Mouse (Mus musculus) heart, adult 11 months (tissue): Measurements from ENCODE around the gene Ano10.

Source experiments
- DNase-seq: peaks from one replicate; pipeline ENCODE4 v3.0.0; 2022

The Ano10 gene

GRCm38 (mm10) chr9:122288416-122288815, 5.8 kb downstream of the Ano10 start:
- DNase-seq, result peak; percentile 35

DNA sequence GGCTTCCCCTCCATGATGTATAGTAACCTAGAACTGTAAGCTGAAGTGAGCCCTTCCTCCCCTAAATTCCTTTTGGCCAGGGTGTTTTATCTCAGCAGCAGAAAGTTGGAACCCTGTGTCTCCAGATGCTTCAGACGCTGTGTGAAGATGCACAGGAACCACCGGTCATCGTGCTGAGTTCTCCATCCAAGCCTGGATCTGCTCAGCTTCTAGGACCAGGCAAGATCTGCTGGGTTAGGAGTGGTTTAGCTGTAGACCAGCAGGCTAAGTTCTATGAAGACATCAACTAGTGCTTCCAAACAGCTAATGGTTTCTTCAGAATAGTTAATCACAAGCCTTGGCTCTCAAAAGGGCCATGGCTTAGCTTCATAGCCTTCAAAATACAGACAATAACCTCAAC, 6.7 kb downstream of the Ano10 start:
- DNase-seq, result peak; percentile 55

DNA sequence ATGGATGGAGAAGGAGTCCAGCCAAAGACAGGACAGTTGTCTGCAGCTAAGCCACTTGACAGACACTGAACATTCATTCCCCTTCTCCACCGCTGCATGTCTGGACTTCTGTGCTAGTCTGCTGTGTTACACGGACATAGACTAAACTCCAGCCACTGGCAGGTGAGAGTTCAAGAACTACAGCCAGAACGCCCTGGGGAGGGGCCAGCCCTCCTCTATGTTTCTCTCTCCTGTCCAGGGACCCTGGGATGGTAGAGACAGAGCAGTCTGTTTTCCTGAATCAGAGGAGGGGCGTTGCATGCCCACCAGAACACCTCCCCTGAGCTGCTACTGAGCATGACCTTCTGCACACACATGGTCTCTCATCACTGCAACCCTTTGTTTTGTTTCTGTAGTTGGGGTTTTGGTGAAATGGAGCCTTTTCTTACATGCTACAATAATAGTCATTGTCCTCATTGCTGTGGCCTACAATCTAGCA, 8.4 kb downstream of the Ano10 start:
- DNase-seq, result peak; percentile 81

DNA sequence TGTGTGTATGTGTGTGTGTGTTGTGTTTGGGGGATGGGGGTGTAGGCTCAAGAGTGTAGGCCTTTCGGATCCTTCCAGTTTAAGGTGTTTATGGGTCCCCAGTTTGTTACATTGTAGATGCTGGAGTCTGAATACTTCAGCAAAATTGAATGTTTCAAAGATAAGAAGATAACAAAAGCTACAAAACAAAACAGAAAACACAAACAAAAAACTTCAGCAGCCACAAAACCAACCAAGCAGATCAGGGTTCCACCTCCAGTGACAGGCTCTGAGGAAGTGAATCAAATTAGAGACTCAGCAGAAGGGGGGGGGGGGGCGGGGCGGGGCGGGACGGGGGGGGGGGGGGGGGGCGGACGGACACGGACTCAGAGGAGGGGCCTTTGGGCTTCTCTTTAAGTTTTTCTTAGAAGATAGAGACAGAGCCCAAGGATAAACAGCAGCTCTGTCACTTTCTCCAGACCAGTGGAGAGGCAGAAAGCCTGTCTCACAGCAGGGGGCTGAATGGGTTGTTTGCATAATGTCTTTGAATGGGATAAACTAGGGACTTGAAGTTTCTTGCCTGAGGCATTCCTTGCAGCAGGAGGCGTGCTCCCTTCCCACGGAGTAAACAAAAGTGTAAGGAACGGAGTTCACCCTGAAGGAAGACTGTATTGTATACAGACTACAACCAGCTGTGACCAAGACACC, 8.9 kb downstream of the Ano10 start:
- peak; percentile 81 for DNase-seq

GRCm38 (mm10) chr9:122284696-122285095, 9.5 kb downstream of the Ano10 start:
- no peak for DNase-seq

- DNase-seq, result peak; percentile 41
Observed at GRCm38 (mm10) chr9:122281004-122281403, 13.2 kb downstream of the Ano10 start.

GRCm38 (mm10) chr9:122276665-122277064, 17.6 kb downstream of the Ano10 start:
- DNase-seq, result no peak

GRCm38 (mm10) chr9:122276134-122276533, 18.1 kb downstream of the Ano10 start:
- DNase-seq, result peak; percentile 49

GRCm38 (mm10) chr9:122274346-122274745, 19.9 kb downstream of the Ano10 start:
- peak; percentile 6 for DNase-seq

GRCm38 (mm10) chr9:122273879-122274278, 20.3 kb downstream of the Ano10 start:
- DNase-seq, result peak; percentile 53

- DNase-seq, result no peak
Observed at GRCm38 (mm10) chr9:122271866-122272265, 22.4 kb downstream of the Ano10 start.

- no peak for DNase-seq
Observed at GRCm38 (mm10) chr9:122271318-122271717, 22.9 kb downstream of the Ano10 start.

DNA sequence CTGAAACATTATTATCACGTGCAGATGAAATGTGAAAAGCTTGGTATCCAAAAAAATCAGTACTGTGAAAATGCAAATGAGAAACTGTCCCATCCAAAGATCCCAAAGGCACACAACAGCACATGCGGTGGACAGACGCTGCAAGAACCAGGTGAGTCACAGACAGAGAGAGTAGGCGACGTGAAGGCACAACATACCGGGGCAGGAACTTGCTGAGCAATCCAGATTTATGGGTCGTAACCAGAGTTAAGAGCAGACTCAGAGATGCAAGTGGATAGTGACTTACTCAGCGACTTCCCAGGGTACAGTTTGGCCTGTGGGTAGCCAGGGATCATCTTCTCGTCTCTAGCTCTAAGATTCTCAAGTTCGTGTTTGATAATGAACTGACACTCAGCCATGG, 23.3 kb downstream of the Ano10 start:
- DNase-seq, result peak; percentile 50

GRCm38 (mm10) chr9:122269256-122270041, 24.8 kb downstream of the Ano10 start:
- DNase-seq, result no peak

DNA sequence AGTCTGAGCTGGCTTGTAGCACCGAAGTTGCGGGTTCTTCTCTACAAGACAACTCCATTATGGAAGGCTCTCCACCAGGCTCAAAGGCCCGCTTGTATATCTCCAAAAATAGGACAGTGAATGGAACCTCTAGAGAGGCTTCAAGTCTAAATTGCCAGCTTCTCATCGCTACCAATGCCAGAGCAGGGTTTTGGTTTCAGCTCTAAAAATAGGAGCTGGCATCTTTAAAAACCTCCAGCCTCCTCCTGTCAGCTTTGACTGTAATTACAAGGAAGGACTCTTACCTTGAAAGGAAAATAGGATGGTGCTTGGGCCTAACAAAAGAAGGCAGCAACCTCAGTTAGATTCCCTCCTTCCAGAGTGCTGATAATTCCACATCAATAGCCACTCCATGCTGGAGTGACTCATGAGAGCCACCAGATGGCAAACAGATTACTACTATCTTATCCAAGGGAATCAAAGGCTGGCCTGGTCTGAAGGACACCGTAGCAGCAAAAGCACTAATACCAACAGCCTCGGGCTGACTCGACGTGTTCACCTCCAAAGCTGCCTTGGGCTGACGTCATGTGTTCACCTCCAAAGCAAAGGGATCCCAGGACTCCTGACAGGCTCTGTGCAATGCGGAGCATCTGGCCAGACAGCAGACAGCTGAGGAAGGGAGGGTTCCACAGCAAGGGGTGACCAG, 28.6 kb downstream of the Ano10 start:
- no peak for DNase-seq

- DNase-seq, result no peak
Observed at GRCm38 (mm10) chr9:122263140-122263539, 31.1 kb downstream of the Ano10 start.

DNA sequence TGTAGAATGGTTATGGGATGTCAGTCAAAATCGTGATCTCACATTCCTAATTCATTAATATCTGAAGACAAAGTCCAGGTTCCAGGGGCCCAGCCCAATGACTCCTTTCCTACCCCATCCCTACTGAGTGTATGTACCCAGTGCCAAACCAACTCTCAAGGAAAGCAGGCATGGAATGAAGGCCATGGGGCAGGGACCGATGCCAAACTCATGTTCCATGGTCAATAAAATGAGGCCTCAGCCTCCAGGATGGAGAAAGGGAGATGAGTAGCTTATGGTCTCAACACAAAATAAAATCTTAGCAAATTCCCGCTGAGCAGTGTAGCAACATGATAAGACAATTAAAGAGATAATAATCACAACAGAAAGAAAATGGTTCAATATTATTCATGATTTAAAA, 39.8 kb downstream of the Ano10 start:
- no peak for DNase-seq

GRCm38 (mm10) chr9:122252113-122252512, 42.1 kb downstream of the Ano10 start:
- no peak for DNase-seq

GRCm38 (mm10) chr9:122248168-122248567, 46.1 kb downstream of the Ano10 start:
- DNase-seq, result no peak

DNA sequence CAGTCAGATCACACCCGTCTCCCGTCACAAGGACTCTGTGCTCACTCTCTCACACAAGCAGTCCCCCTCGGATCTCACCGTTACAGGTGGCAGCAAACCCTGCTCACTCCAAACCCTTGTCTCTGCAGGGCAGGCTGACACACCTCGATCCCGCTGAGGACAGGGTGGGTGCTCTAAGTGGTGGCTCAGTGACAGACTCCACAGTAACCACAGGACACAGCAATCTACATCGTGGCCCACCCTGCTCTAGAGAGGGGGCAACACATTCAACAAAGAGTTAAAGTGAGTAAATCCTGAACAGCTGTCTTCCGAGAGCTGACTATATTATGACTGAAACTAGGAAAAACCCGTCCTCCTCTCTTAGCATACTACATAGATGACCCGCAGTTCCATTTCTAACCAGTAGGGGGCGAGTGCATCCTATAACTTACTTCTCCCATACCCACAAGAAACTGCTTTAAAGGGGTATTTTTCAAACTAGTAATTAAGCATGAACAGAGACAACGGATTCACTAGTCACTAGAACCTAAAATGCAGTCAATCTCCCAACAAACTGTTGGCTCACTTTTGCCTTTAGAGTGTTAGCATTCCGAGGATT, 46.7 kb downstream of the Ano10 start:
- peak; percentile 94 for DNase-seq

DNA sequence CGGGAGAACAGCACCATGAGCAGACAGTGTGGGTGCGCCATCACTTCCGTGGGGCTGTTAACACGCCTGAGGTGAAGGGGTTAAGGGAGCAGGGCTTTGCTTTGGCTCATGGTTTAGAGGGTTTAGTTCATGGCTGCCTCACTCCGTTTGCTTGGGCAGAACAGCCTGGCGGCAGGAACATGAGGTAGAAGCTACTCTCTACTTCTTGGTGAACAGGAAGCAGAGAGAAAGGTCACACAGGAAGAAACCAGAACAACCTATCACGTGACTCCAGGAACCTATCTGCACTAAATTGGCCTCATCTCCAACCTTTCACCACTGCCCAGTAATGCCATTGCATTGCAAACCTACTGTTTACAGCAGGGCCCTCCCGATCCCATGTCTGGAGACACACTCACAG, 48.3 kb downstream of the Ano10 start:
- DNase-seq, result no peak

DNA sequence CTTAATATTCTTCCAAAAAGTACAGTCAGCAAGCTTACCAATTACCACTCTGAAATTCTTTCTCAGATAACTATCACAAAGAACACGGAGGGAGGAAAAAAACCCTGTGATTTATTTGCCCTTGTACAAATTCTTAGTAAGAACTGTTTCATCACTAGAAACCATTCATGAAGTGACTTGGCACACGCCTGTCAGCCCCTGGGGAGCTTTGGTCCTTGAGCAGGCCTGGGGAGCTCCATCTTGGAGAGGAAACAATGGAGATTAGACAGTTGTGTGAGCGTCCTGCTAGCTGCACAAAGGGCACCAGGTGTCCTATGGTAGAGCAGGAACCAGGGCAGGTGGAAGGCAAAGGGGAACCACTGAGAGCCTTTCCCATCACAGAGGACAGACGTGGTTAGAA, 48.8 kb downstream of the Ano10 start:
- no peak for DNase-seq

- DNase-seq, result no peak
Observed at GRCm38 (mm10) chr9:122244800-122245165, 49.4 kb downstream of the Ano10 start.
